Mouse (Mus musculus): Measurements from ENCODE around the gene Gapvd1.

Gapvd1 gene

GRCm38 (mm10) chr2:34708675-34709074 lies 46.4 kb downstream of the Gapvd1 start:
- no peak for DNase-seq (ENCODE audit: low spot score)

- no peak for DNase-seq (ENCODE audit: low spot score)
Measured at GRCm38 (mm10) chr2:34696592-34696991, 58.4 kb downstream of the Gapvd1 start.

GRCm38 (mm10) chr2:34692861-34693260 lies 62.2 kb downstream of the Gapvd1 start:
- DNase-seq (ENCODE audit: low spot score): no peak

- DNase-seq (ENCODE audit: low spot score): no peak
Measured at GRCm38 (mm10) chr2:34684076-34684870, 70.8 kb downstream of the Gapvd1 start.

GRCm38 (mm10) chr2:34677976-34678375 lies 77.1 kb downstream of the Gapvd1 start:
- no peak for DNase-seq (ENCODE audit: low spot score)

- no peak for DNase-seq (ENCODE audit: low spot score)
Measured at GRCm38 (mm10) chr2:34677061-34677460, 78.0 kb downstream of the Gapvd1 start.

- DNase-seq (ENCODE audit: low spot score): no peak
Measured at GRCm38 (mm10) chr2:34673846-34674245, 81.2 kb downstream of the Gapvd1 start.

GRCm38 (mm10) chr2:34671385-34672026 lies 83.5 kb downstream of the Gapvd1 start:
- no peak for DNase-seq (ENCODE audit: low spot score)

GRCm38 (mm10) chr2:34670470-34670869 lies 84.6 kb downstream of the Gapvd1 start:
- no peak for DNase-seq (ENCODE audit: low spot score)

- DNase-seq (ENCODE audit: low spot score): no peak
Measured at GRCm38 (mm10) chr2:34669203-34669746, 85.8 kb downstream of the Gapvd1 start.

GRCm38 (mm10) chr2:34668440-34669191 lies 86.4 kb downstream of the Gapvd1 start:
- DNase-seq (ENCODE audit: low spot score): no peak

- DNase-seq (ENCODE audit: low spot score): no peak
Measured at GRCm38 (mm10) chr2:34667820-34668219, 87.2 kb downstream of the Gapvd1 start.

GRCm38 (mm10) chr2:34647410-34647809 lies 107.6 kb downstream of the Gapvd1 start:
- DNase-seq (ENCODE audit: low spot score): no peak

- DNase-seq (ENCODE audit: low spot score): no peak
Measured at GRCm38 (mm10) chr2:34646541-34646865, 108.5 kb downstream of the Gapvd1 start.

GRCm38 (mm10) chr2:34645851-34646540 lies 109.0 kb downstream of the Gapvd1 start:
- no peak for DNase-seq (ENCODE audit: low spot score)

- DNase-seq (ENCODE audit: low spot score): no peak
Measured at GRCm38 (mm10) chr2:34644571-34645526, 110.2 kb downstream of the Gapvd1 start.

- no peak for DNase-seq (ENCODE audit: low spot score)
Measured at GRCm38 (mm10) chr2:34642351-34642750, 112.7 kb downstream of the Gapvd1 start.

- DNase-seq (ENCODE audit: low spot score): no peak
Measured at GRCm38 (mm10) chr2:34639725-34640124, 115.3 kb downstream of the Gapvd1 start.

- DNase-seq (ENCODE audit: low spot score): peak; percentile 56
Measured at GRCm38 (mm10) chr2:34638955-34639650, 115.9 kb downstream of the Gapvd1 start.

Data from urinary bladder, postnatal 10 days (tissue).